Mouse (Mus musculus): ENCODE measurements at regions not wholly inside any gene's neighbourhood (a gene's known extent, or its start where the extent isn't known, plus 50 kb on each side); places are given as distances from the start of the nearest gene placed in this dataset.

- no peak for DNase-seq (ENCODE audit: low spot score)
These were observed 155.3 kb downstream of the Tox3 start for GRCm38 (mm10) chr8:90192856-90193255.

- no peak for DNase-seq (ENCODE audit: low spot score)
These were observed 165.3 kb downstream of the Tox3 start for GRCm38 (mm10) chr8:90182807-90183206.

GRCm38 (mm10) chr8:90176771-90177170 lies 171.4 kb downstream of the Tox3 start:
- no peak for DNase-seq (ENCODE audit: low spot score)

GRCm38 (mm10) chr8:90176335-90176734 lies 171.8 kb downstream of the Tox3 start:
- DNase-seq (ENCODE audit: low spot score): no peak

- no peak for DNase-seq (ENCODE audit: low spot score)
These were observed 181.5 kb downstream of the Tox3 start for GRCm38 (mm10) chr8:90166639-90167038.

- no peak for DNase-seq (ENCODE audit: low spot score)
These were observed 196.7 kb downstream of the Tox3 start for GRCm38 (mm10) chr8:90151477-90151876.

GRCm38 (mm10) chr8:90149903-90150302 lies 198.2 kb downstream of the Tox3 start:
- no peak for DNase-seq (ENCODE audit: low spot score)

- no peak for DNase-seq (ENCODE audit: low spot score)
These were observed 213.5 kb downstream of the Tox3 start for GRCm38 (mm10) chr8:90134626-90135025.

- no peak for DNase-seq (ENCODE audit: low spot score)
These were observed 217.4 kb downstream of the Tox3 start for GRCm38 (mm10) chr8:90130704-90131267.

GRCm38 (mm10) chr8:90125426-90125825 lies 222.7 kb downstream of the Tox3 start:
- DNase-seq (ENCODE audit: low spot score): no peak

- no peak for DNase-seq (ENCODE audit: low spot score)
These were observed 225.0 kb downstream of the Tox3 start for GRCm38 (mm10) chr8:90123101-90123500.

GRCm38 (mm10) chr8:90121935-90122334 lies 226.2 kb downstream of the Tox3 start:
- no peak for DNase-seq (ENCODE audit: low spot score)

GRCm38 (mm10) chr8:90121017-90121416 lies 227.1 kb downstream of the Tox3 start:
- DNase-seq (ENCODE audit: low spot score): no peak

GRCm38 (mm10) chr8:90115436-90115835 lies 232.7 kb downstream of the Tox3 start:
- no peak for DNase-seq (ENCODE audit: low spot score)

GRCm38 (mm10) chr8:90100509-90100908 lies 247.6 kb downstream of the Tox3 start:
- DNase-seq (ENCODE audit: low spot score): no peak

GRCm38 (mm10) chr8:90082630-90083029 lies 265.5 kb downstream of the Tox3 start:
- no peak for DNase-seq (ENCODE audit: low spot score)

- DNase-seq (ENCODE audit: low spot score): no peak
These were observed 271.8 kb downstream of the Tox3 start for GRCm38 (mm10) chr8:90076381-90076780.

- DNase-seq (ENCODE audit: low spot score): no peak
These were observed 272.3 kb downstream of the Tox3 start for GRCm38 (mm10) chr8:90075796-90076195.

- no peak for DNase-seq (ENCODE audit: low spot score)
These were observed 278.1 kb downstream of the Tox3 start for GRCm38 (mm10) chr8:90070006-90070405.

- no peak for DNase-seq (ENCODE audit: low spot score)
These were observed 278.6 kb downstream of the Tox3 start for GRCm38 (mm10) chr8:90069411-90069993.

GRCm38 (mm10) chr8:90068441-90068840 lies 279.7 kb downstream of the Tox3 start:
- no peak for DNase-seq (ENCODE audit: low spot score)

- DNase-seq (ENCODE audit: low spot score): no peak
These were observed 283.8 kb downstream of the Tox3 start for GRCm38 (mm10) chr8:90064381-90064780.

GRCm38 (mm10) chr8:90063291-90063690 lies 284.9 kb downstream of the Tox3 start:
- no peak for DNase-seq (ENCODE audit: low spot score)

- DNase-seq (ENCODE audit: low spot score): no peak
These were observed 289.4 kb downstream of the Tox3 start for GRCm38 (mm10) chr8:90058631-90059166.

All from ovary, adult 18-20 months (tissue).